Mouse (Mus musculus): ENCODE data around the gene Syt3.

DNA sequence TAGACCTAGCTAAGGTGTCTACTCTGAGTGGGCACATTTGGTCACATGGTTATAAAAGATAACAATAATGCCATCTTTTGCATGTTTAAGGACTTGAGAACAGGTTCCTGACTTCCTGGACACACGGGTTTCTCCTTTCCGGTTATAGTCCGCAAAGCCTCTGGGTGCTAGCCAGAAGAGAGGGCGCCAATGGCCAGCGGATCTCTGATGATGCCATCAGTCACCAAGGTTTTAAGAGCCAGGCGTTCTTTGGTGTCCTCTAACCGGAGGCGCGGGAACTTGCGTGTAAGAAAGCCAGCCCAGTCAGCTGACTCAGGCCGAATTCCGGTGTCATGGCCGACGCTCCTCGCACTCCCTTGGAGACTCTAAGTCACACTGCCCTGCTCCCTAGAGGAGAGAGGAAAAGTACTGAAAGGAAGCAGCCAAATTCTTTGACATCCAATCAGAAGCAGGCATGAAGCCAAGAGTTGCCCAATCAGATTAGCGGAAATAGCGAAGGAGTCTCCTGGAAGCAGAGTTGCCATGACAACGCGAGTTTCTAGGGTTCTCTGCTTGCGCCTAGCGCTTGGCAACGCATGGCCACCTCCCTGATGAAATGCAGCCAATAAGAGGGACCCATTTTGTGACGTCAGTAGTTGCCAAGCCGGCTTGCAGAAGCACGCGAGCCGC lies 21.6 kb downstream of the Syt3 start:
- no peak for TF ChIP-seq FLI1 (IDR thresholded peaks at IDR 0.05; ENCODE audit: low read length)
- TF ChIP-seq GATA1 (IDR thresholded peaks at IDR 0.05; ENCODE audit: borderline replicate concordance, low read length): no peak
